Mouse (Mus musculus) forebrain, embryonic 13.5 days (tissue): ENCODE measurements at regions not wholly inside any gene's neighbourhood (a gene's known extent, or its start where the extent isn't known, plus 50 kb on each side); places are given as distances from the start of the nearest gene placed in this dataset.

Experiments
- ATAC-seq: fragments of 200-750 bp; cut with Nextera tagmentation; 2 replicates; pipeline ENCODE4 v1.8.0; 2017
- H3K27ac ChIP-seq: fragments of 300-500 bp; sonication (generic); 2 replicates; pipeline ENCODE4 v1.5.1; 2015; ENCODE audit warnings: inconsistent platforms, mild to moderate bottlenecking, moderate library complexity
- H3K27me3 ChIP-seq: fragments of 300-500 bp; sonication (generic); 2 replicates; pipeline ENCODE4 v1.6.1; 2015; ENCODE audit warnings: mild to moderate bottlenecking, inconsistent platforms
- H3K36me3 ChIP-seq: fragments of 300-500 bp; sonication (generic); 2 replicates; pipeline ENCODE4 v1.6.1; 2015; ENCODE audit warnings: mild to moderate bottlenecking, inconsistent platforms; ENCODE audit not compliant: poor library complexity, severe bottlenecking
- H3K4me1 ChIP-seq: fragments of 300-500 bp; sonication (generic); 2 replicates; pipeline ENCODE4 v1.6.1; 2015; ENCODE audit warnings: inconsistent platforms
- H3K4me2 ChIP-seq: fragments of 300-500 bp; sonication (generic); 2 replicates; pipeline ENCODE4 v1.6.1; 2015; ENCODE audit warnings: inconsistent platforms, mild to moderate bottlenecking, moderate library complexity
- H3K4me3 ChIP-seq: fragments of 300-500 bp; sonication (generic); 2 replicates; pipeline ENCODE4 v1.5.1; 2015; ENCODE audit warnings: mild to moderate bottlenecking, inconsistent platforms
- H3K9ac ChIP-seq: fragments of 300-500 bp; sonication (generic); 2 replicates; pipeline ENCODE4 v1.6.1; 2015; ENCODE audit warnings: mild to moderate bottlenecking, inconsistent platforms
- H3K9me3 ChIP-seq: fragments of 300-500 bp; sonication (generic); replicated peaks from 2 replicates; pipeline ENCODE4 v1.6.1; 2016; ENCODE audit warnings: inconsistent platforms
- WGBS: fragments of 180-500 bp; shearing (Covaris S2); methylation state at CpG from one replicate; pipeline ENCODE4 v1.1.7; 2015; 5-methylcytosine and 5-hydroxymethylcytosine counted together

GRCm38 (mm10) chr3:37987007-37987774 lies 262.9 kb upstream of the Gm5148 start:
- H3K27me3 ChIP-seq: no peaks in the 10 kb centered on the region
- H3K4me3 ChIP-seq: no peak overlapping the region
- H3K9me3 ChIP-seq: no peaks in the 10 kb centered on the region
- H3K9ac ChIP-seq: no peak overlapping the region
- 55% methylated on average over 14 of the region's 14 CpGs for WGBS
- no peaks in the 10 kb centered on the region for H3K36me3 ChIP-seq
- H3K4me1 ChIP-seq: 0 out of 2 replicates have a peak, but pooled peaks cover 3% of the 10 kb centered on the region
- no peak overlapping the region for H3K4me2 ChIP-seq
- ATAC-seq: no peak
- no peak overlapping the region for H3K27ac ChIP-seq

GRCm38 (mm10) chr3:37984706-37985105 lies 260.4 kb upstream of the Gm5148 start:
- H3K9me3 ChIP-seq: no peaks in the 10 kb centered on the region
- H3K9ac ChIP-seq: no peak overlapping the region
- no peak for ATAC-seq
- no peaks in the 10 kb centered on the region for H3K36me3 ChIP-seq
- 0 out of 2 replicates have a peak, but pooled peaks cover 3% of the 10 kb centered on the region for H3K4me1 ChIP-seq
- H3K27ac ChIP-seq: no peak overlapping the region
- 92% methylated on average over 9 of the region's 9 CpGs for WGBS
- no peak overlapping the region for H3K4me3 ChIP-seq
- no peak overlapping the region for H3K4me2 ChIP-seq
- H3K27me3 ChIP-seq: no peaks in the 10 kb centered on the region

GRCm38 (mm10) chr3:37981481-37982180 lies 257.3 kb upstream of the Gm5148 start:
- H3K4me2 ChIP-seq: no peak overlapping the region
- H3K36me3 ChIP-seq: no peaks in the 10 kb centered on the region
- peaks cover 2% of the 10 kb centered on the region; the same call in 1 of the 2 replicates for H3K4me1 ChIP-seq
- H3K27ac ChIP-seq: no peak overlapping the region
- no peaks in the 10 kb centered on the region for H3K27me3 ChIP-seq
- no peak overlapping the region for H3K4me3 ChIP-seq
- ATAC-seq: no peak
- H3K9ac ChIP-seq: no peak overlapping the region
- H3K9me3 ChIP-seq: no peaks in the 10 kb centered on the region
- 74% methylated on average over 7 of the region's 7 CpGs for WGBS

- Histone ChIP-seq H3K27me3 (no peaks in the 10 kb centered on the region), H3K4me1 (peaks cover 13% of the 10 kb centered on the region), H3K27ac (no peak overlapping the region), H3K4me3 (no peak overlapping the region), H3K36me3 (no peaks in the 10 kb centered on the region), H3K9me3 (no peaks in the 10 kb centered on the region), H3K4me2 (no peak overlapping the region), H3K9ac (no peak overlapping the region)
- 52% methylated on average over 5 of the region's 5 CpGs for WGBS
- no peak for ATAC-seq
Measured at GRCm38 (mm10) chr3:37979871-37980270, 255.6 kb upstream of the Gm5148 start.

GRCm38 (mm10) chr3:37978481-37978880 lies 254.2 kb upstream of the Gm5148 start:
- ATAC-seq: no peak
- Histone ChIP-seq H3K4me1 (peaks cover 14% of the 10 kb centered on the region), H3K4me2 (no peak overlapping the region), H3K4me3 (no peak overlapping the region), H3K27me3 (0 out of 2 replicates have a peak, but pooled peaks cover 2% of the 10 kb centered on the region), H3K36me3 (no peaks in the 10 kb centered on the region), H3K9me3 (no peaks in the 10 kb centered on the region), H3K27ac (no peak overlapping the region), H3K9ac (no peak overlapping the region)
- 41% methylated on average over 6 of the region's 6 CpGs for WGBS

- WGBS: 59% methylated on average over 3 of the region's 3 CpGs
- Histone ChIP-seq H3K36me3 (no peaks in the 10 kb centered on the region), H3K27ac (no peak overlapping the region), H3K9me3 (no peaks in the 10 kb centered on the region), H3K27me3 (0 out of 2 replicates have a peak, but pooled peaks cover 2% of the 10 kb centered on the region), H3K9ac (no peak overlapping the region), H3K4me3 (no peak overlapping the region), H3K4me2 (no peak overlapping the region), H3K4me1 (peaks cover 14% of the 10 kb centered on the region)
- no peak for ATAC-seq
Measured at GRCm38 (mm10) chr3:37977453-37977852, 253.2 kb upstream of the Gm5148 start.

- WGBS: 13% methylated on average over 13 of the region's 13 CpGs
- H3K4me1 ChIP-seq: peaks cover 14% of the 10 kb centered on the region
- peak overlapping the region; percentile 10; the same call in 1 of the 2 replicates for H3K4me3 ChIP-seq
Measured at GRCm38 (mm10) chr3:37976566-37976965, 252.3 kb upstream of the Gm5148 start.

GRCm38 (mm10) chr3:37975194-37975756 lies 251.0 kb upstream of the Gm5148 start:
- no peak overlapping the region for H3K27ac ChIP-seq
- no peaks in the 10 kb centered on the region for H3K9me3 ChIP-seq
- 27% methylated on average over 11 of the region's 11 CpGs for WGBS
- no peak overlapping the region for H3K4me2 ChIP-seq
- ATAC-seq: no peak
- no peak overlapping the region for H3K9ac ChIP-seq
- no peaks in the 10 kb centered on the region for H3K36me3 ChIP-seq
- H3K4me1 ChIP-seq: peaks cover 14% of the 10 kb centered on the region
- H3K4me3 ChIP-seq: no peak overlapping the region
- 0 out of 2 replicates have a peak, but pooled peaks cover 2% of the 10 kb centered on the region for H3K27me3 ChIP-seq

More at GRCm38 (mm10) chr3:37976566-37976965, 252.3 kb upstream of the Gm5148 start:
- no peak overlapping the region for H3K9ac ChIP-seq
- H3K27ac ChIP-seq: no peak overlapping the region
- H3K27me3 ChIP-seq: 0 out of 2 replicates have a peak, but pooled peaks cover 2% of the 10 kb centered on the region
- ATAC-seq: peak; percentile 62; the same call in 1 of the 2 replicates
- no peaks in the 10 kb centered on the region for H3K9me3 ChIP-seq
- peak overlapping the region; percentile 50 for H3K4me2 ChIP-seq
- no peaks in the 10 kb centered on the region for H3K36me3 ChIP-seq

GRCm38 (mm10) chr3:37972931-37973330 lies 248.6 kb upstream of the Gm5148 start:
- WGBS: 85% methylated on average over 3 of the region's 3 CpGs
- Histone ChIP-seq H3K4me3 (no peak overlapping the region), H3K4me1 (peaks cover 14% of the 10 kb centered on the region), H3K4me2 (no peak overlapping the region), H3K9ac (no peak overlapping the region), H3K9me3 (no peaks in the 10 kb centered on the region), H3K27ac (no peak overlapping the region), H3K27me3 (0 out of 2 replicates have a peak, but pooled peaks cover 2% of the 10 kb centered on the region), H3K36me3 (no peaks in the 10 kb centered on the region)
- ATAC-seq: no peak

GRCm38 (mm10) chr3:37971240-37971639 lies 246.9 kb upstream of the Gm5148 start:
- Histone ChIP-seq H3K4me3 (no peak overlapping the region), H3K4me2 (no peak overlapping the region), H3K36me3 (no peaks in the 10 kb centered on the region), H3K9ac (no peak overlapping the region), H3K9me3 (no peaks in the 10 kb centered on the region), H3K27me3 (0 out of 2 replicates have a peak, but pooled peaks cover 2% of the 10 kb centered on the region), H3K4me1 (peaks cover 9% of the 10 kb centered on the region), H3K27ac (no peak overlapping the region)
- 77% methylated on average over 2 of the region's 2 CpGs for WGBS
- no peak for ATAC-seq

- Histone ChIP-seq H3K9me3 (no peaks in the 10 kb centered on the region), H3K4me3 (no peak overlapping the region), H3K9ac (no peak overlapping the region), H3K27me3 (no peaks in the 10 kb centered on the region), H3K27ac (no peak overlapping the region), H3K4me2 (no peak overlapping the region), H3K36me3 (no peaks in the 10 kb centered on the region), H3K4me1 (no peaks in the 10 kb centered on the region)
- ATAC-seq: no peak
Measured at GRCm38 (mm10) chr3:37968654-37969053, 244.4 kb upstream of the Gm5148 start.

GRCm38 (mm10) chr3:37965221-37965620 lies 240.9 kb upstream of the Gm5148 start:
- no peak for ATAC-seq
- Histone ChIP-seq H3K4me1 (no peaks in the 10 kb centered on the region), H3K9me3 (no peaks in the 10 kb centered on the region)

More at GRCm38 (mm10) chr3:37965221-37965620, 240.9 kb upstream of the Gm5148 start:
- Histone ChIP-seq H3K36me3 (no peaks in the 10 kb centered on the region), H3K27ac (no peak overlapping the region), H3K4me2 (no peak overlapping the region), H3K9ac (no peak overlapping the region), H3K27me3 (no peaks in the 10 kb centered on the region), H3K4me3 (no peak overlapping the region)
- 94% methylated on average over 4 of the region's 4 CpGs for WGBS
